Mouse (Mus musculus): Measurements from ENCODE around the gene Mogs.

GRCm38 (mm10) chr6:83080210-83080609, 35.1 kb upstream of the Mogs start:
- TF ChIP-seq CTCF (IDR thresholded peaks at IDR 0.05; ENCODE audit: low read depth, low read length), result no peak
- no peak for TF ChIP-seq POLR2A (IDR thresholded peaks at IDR 0.05; ENCODE audit: borderline replicate concordance, low read depth, low read length)
